Mouse (Mus musculus) small intestine, adult 2 months (tissue): ENCODE results near the gene Ctbp2.

Experiments used
- CTCF ChIP-seq: fragments of 200-500 bp; IDR thresholded peaks from 2 replicates; pipeline ENCODE4 v1.5.1; 2012; ENCODE audit warnings: low read depth, mild to moderate bottlenecking, control low read depth, inconsistent platforms, low read length, moderate library complexity, mixed read lengths; ENCODE audit not compliant: insufficient replicate concordance, insufficient read length; ENCODE audit errors: extremely low read depth
- POLR2A ChIP-seq: fragments of 200-500 bp; IDR thresholded peaks from 2 replicates; pipeline ENCODE4 v1.6.1; 2012; ENCODE audit warnings: low read depth, mild to moderate bottlenecking, control low read depth, inconsistent platforms, low read length, moderate library complexity

DNA sequence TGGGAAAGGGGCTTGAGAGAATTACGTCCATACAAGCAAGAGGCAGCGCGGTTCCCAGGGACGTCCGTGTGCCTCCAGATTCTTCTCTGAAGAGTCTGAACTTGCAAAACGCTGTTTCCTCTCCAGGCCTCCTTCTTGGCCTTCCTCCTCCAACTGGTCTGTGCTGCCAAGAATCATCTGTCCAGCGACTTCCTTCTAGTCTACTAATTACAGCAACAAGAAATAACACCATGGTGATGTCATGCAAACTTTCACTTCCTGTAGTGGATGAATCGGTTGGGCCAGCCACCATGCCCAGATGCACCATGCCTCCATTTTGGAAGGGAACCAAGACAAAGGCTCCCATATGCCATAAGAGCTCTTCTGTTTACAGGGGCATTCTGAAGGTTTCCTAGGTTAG lies 71.3 kb downstream of the Ctbp2 start:
- TF ChIP-seq CTCF (no peak), POLR2A (no peak)
